Mouse (Mus musculus) neural tube, embryonic 13.5 days (tissue): ENCODE measurements around the gene Kif19a. TPM values are rescaled to one million over a fixed set of nuclear protein-coding genes. Genes with fewer than 3 reads are reported as not detected.

ENCODE experiments used
- ATAC-seq: fragments of 200-750 bp; cut with Nextera tagmentation; 2 replicates; pipeline ENCODE4 v1.8.0; 2017; ENCODE audit warnings: low read depth, mild to moderate bottlenecking, moderate TSS enrichment, moderate library complexity
- H3K27ac ChIP-seq: fragments of 300-500 bp; sonication (generic); replicated peaks from 2 replicates; pipeline ENCODE4 v1.5.1; 2015; ENCODE audit warnings: moderate library complexity, mild to moderate bottlenecking, inconsistent platforms
- H3K27me3 ChIP-seq: fragments of 300-500 bp; sonication (generic); 2 replicates; pipeline ENCODE4 v1.6.1; 2015; ENCODE audit warnings: mild to moderate bottlenecking, inconsistent platforms
- H3K36me3 ChIP-seq: fragments of 300-500 bp; sonication (generic); 2 replicates; pipeline ENCODE4 v1.6.1; 2015; ENCODE audit warnings: mild to moderate bottlenecking, inconsistent platforms
- H3K4me1 ChIP-seq: fragments of 300-500 bp; sonication (generic); replicated peaks from 2 replicates; pipeline ENCODE4 v1.6.1; 2015; ENCODE audit warnings: inconsistent platforms
- H3K4me2 ChIP-seq: fragments of 300-500 bp; sonication (generic); 2 replicates; pipeline ENCODE4 v1.6.1; 2015; ENCODE audit warnings: inconsistent platforms, mild to moderate bottlenecking, moderate library complexity
- H3K4me3 ChIP-seq: fragments of 300-500 bp; sonication (generic); 2 replicates; pipeline ENCODE4 v1.5.1; 2015; ENCODE audit warnings: mild to moderate bottlenecking, inconsistent platforms
- H3K9ac ChIP-seq: fragments of 300-500 bp; sonication (generic); 2 replicates; pipeline ENCODE4 v1.6.1; 2015; ENCODE audit warnings: moderate library complexity, mild to moderate bottlenecking, inconsistent platforms
- H3K9me3 ChIP-seq: fragments of 300-500 bp; sonication (generic); 2 replicates; pipeline ENCODE4 v1.6.1; 2016; ENCODE audit warnings: inconsistent platforms
- WGBS: fragments of 180-500 bp; shearing (Covaris S2); methylation state at CpG from one replicate; pipeline ENCODE4 v1.1.7; 2015; 5-methylcytosine and 5-hydroxymethylcytosine counted together
- polyA plus RNA-seq: library from polyadenylated mRNA; unstranded; fragments of >200 nt; fragmentation: Nextera tagmentation; extraction: Ambion mirVana; gene quantifications from 2 replicates; pipeline ENCODE4 v1.2.1, GENCODE M21; 2015

The Kif19a gene
- polyA plus RNA-seq, 1 experiment from 2014 or later, result 1.6 TPM

DNA sequence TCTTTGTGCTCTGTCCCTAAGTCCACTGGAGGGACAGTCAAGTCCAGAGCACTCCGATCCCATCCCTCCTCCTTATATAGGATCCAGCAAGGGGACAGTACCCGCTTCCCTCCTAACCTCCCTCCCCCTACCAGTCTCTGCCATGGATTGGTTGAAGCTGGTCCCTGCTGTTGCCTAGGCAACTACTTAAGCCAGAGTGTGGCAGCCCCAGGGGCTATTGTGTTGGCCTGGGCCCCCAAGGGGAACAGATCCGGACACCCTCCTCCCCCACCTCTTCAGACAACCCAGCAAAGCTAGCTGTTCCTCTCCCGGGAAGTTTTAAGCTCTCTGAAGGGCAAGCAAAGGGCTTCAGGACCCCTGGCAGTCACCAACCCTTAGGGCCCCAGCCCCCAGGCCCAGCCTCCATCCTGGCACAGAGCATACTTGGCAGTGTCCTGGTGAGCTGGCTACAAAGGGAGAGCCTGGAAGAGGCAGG, 30.7 kb downstream of the Kif19a start, which contains the start of gene Btbd17:
Gene Btbd17, minus strand, starts transcription at position 98 of the 475 bp plus-strand sequence.
- Histone ChIP-seq H3K4me3 (peak within 1 kb of the TSS; percentile 35), H3K9me3 (no peaks in the 10 kb centered on the region), H3K27ac (peak within 1 kb of the TSS; percentile 97), H3K9ac (peak within 1 kb of the TSS; percentile 72), H3K4me1 (peaks cover 66% of the 10 kb centered on the region), H3K4me2 (peak within 1 kb of the TSS; percentile 92), H3K36me3 (no peaks in the 10 kb centered on the region), H3K27me3 (peaks cover 27% of the 10 kb centered on the region)
- WGBS, result 6% methylated on average over 4 of the region's 4 CpGs
- ATAC-seq, result peak; percentile 88

DNA sequence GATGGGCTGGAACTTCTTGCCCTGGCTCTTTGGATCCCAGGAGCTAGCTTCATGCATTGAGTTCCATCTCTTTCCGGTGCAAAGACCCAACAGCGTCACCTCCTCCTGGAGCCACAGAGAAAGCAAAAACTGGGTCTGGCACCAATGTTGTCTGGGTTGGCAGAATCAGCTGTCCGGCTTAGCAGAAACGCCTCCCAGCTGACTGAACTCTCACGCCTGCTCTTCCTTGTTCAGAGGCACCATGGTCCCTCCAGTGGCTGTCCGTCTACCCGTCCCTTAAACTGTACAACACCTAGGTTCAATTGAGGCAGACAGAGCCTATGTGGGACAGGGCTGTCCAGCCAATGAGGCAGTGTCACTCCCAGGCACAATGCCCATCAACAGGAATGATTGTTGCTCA, 32.0 kb downstream of the Kif19a start:
- Histone ChIP-seq H3K36me3 (no peaks in the 10 kb centered on the region), H3K27me3 (peaks cover 15% of the 10 kb centered on the region), H3K4me3 (no peak overlapping the region), H3K4me1 (peaks cover 53% of the 10 kb centered on the region), H3K9ac (no peak overlapping the region), H3K27ac (peak overlapping the region; percentile 97), H3K9me3 (no peaks in the 10 kb centered on the region), H3K4me2 (no peak overlapping the region)
- no peak for ATAC-seq
- 94% methylated on average over 7 of the region's 7 CpGs for WGBS

DNA sequence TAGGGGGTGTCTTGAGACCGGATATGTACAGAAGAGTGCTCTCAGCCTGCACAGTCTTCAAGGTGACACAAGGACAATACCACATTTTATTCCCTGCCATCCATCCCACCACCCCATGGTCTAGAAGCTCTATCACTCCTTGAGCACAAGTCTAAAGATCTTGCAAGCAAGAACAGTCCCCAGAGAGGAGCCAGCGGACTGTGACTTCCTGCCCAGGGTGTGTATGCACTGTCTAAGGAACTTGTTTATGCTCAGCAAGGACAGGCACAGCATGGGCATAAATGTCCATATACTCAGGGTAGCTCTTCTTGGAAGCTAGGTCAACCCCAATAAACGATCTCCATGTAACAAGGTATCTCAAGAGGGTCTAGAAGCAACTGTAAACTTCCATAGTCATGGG, 32.8 kb downstream of the Kif19a start:
- Histone ChIP-seq H3K9ac (no peak overlapping the region), H3K4me2 (no peak overlapping the region), H3K4me1 (peaks cover 52% of the 10 kb centered on the region), H3K36me3 (no peaks in the 10 kb centered on the region), H3K27ac (no peak overlapping the region), H3K4me3 (no peak overlapping the region), H3K9me3 (no peaks in the 10 kb centered on the region), H3K27me3 (peaks cover 7% of the 10 kb centered on the region; the same call in 1 of the 2 replicates)
- WGBS, result 89% methylated on average over 3 of the region's 3 CpGs
- no peak for ATAC-seq

DNA sequence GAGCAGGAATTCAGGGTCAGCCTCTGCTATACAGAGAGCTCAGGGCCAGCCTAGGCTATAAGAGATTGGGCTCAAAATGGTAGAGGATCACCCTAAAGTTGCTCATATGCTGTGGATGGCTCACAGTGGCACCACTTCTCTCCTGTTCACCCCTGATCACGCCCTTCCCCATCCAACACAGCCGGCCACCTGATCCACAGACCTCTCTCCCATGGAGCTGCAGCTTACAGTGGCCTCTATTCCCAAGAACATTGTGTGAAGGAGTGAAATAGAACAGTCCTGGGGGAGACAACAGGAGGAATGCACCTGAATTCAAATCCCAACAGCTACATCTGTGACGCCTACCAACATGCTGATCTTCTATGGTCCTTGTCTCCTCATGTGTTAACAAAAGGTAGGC, 33.4 kb downstream of the Kif19a start, which contains the start of gene Gpr142:
Gene Gpr142, plus strand, starts transcription at position 301 of the 400 bp plus-strand sequence.
- no peaks in the 10 kb centered on the region for H3K36me3 ChIP-seq

DNA sequence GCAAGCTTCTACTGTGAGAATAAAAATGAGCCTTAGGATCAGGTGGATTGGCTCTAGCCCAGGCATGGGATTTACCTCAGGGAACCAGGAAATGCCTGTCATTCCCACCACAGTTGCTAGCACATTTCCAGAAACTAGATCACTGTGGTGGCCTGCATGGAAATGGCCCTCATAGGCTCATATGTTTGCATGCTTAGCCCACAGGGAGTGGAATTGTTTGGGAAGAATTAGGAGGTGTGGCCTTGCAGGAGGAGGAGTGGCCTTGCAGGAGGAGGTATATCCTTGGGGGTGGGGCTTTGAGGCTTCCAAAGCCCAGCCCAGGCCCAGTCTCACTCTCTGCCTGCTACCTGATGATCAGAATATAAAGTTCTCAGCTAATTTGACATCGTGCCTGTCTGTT, 36.7 kb downstream of the Kif19a start:
- Histone ChIP-seq H3K4me2 (no peak overlapping the region), H3K27ac (no peak overlapping the region), H3K27me3 (no peaks in the 10 kb centered on the region), H3K4me1 (peaks cover 33% of the 10 kb centered on the region), H3K4me3 (no peak overlapping the region), H3K9me3 (no peaks in the 10 kb centered on the region), H3K9ac (no peak overlapping the region), H3K36me3 (no peaks in the 10 kb centered on the region)
- ATAC-seq, result no peak
- 94% methylated on average over 1 of the region's 1 CpGs for WGBS

More for the DNA sequence above, 33.4 kb downstream of the Kif19a start, which contains the start of gene Gpr142:
- Histone ChIP-seq H3K27ac (no peak within 1 kb of the TSS), H3K4me3 (no peak within 1 kb of the TSS), H3K9ac (no peak within 1 kb of the TSS), H3K4me2 (no peak within 1 kb of the TSS), H3K4me1 (peaks cover 51% of the 10 kb centered on the region), H3K27me3 (peaks cover under 1% of the 10 kb centered on the region; the same call in 1 of the 2 replicates), H3K9me3 (no peaks in the 10 kb centered on the region)
- 96% methylated on average over 3 of the region's 3 CpGs for WGBS
- ATAC-seq, result no peak

DNA sequence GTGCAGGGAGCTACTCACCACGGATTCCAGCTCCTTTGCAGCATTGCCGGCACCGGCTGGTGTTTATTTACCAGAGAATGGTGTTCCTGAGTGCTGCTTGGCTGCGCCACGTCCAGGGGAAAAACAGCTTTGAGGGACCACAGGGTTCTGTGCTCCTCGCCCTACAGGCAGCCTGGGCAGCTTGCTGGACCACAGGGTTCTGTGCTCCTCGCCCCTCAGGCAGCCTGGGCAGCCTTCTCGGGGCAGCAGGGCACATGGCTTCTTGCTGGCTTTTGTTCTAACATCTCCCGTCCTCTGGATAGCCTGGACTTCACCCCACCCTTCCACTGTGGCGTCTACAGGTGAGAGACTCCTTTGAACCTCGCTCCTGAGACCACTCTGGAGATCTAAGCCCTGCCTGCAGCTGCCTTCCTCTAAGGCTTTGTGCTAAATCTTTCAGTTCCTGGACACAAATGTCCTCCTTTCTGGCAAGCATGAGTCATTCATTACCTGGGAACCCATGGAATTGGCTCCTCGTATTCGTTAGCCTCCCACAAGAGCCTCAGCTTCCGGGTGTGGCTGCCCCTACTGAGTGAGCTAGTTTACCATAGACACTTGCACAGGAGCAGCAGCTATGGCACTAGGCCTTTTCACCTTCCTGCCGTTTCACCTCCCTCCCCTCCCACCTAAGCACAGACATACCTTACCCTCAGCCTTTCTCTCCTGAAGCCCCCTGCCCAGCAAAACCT, 37.5 kb downstream of the Kif19a start:
- Histone ChIP-seq H3K4me1 (peaks cover 35% of the 10 kb centered on the region), H3K27me3 (no peaks in the 10 kb centered on the region), H3K4me2 (no peak overlapping the region), H3K4me3 (no peak overlapping the region), H3K36me3 (no peaks in the 10 kb centered on the region), H3K27ac (no peak overlapping the region), H3K9me3 (no peaks in the 10 kb centered on the region), H3K9ac (no peak overlapping the region)
- WGBS, result 68% methylated on average over 15 of the region's 15 CpGs
- ATAC-seq, result no peak

DNA sequence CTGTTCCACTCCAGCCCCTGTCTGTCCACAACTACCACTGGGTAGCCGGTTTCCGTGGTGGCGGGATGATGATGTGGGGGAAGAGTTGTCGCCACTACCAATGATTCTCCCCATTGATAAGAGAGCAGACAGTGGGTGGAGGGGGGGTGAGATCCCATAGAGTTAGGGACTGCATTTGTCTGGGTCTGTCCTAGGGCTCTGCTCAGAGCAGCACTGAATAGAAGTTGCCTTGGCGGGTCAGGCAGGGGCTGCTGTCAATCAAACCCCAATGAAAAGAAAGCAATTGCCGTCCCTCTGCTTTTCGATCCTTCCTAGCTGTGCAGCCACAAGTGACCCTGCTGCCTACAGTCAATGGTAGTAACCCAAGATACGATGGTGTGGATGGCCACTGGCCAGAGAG, 38.8 kb downstream of the Kif19a start:
- ATAC-seq, result no peak
- WGBS, result 27% methylated on average over 8 of the region's 8 CpGs
- Histone ChIP-seq H3K27me3 (no peaks in the 10 kb centered on the region), H3K36me3 (no peaks in the 10 kb centered on the region), H3K4me3 (no peak overlapping the region), H3K27ac (no peak overlapping the region), H3K9me3 (no peaks in the 10 kb centered on the region), H3K9ac (no peak overlapping the region), H3K4me1 (peaks cover 37% of the 10 kb centered on the region), H3K4me2 (no peak overlapping the region)

DNA sequence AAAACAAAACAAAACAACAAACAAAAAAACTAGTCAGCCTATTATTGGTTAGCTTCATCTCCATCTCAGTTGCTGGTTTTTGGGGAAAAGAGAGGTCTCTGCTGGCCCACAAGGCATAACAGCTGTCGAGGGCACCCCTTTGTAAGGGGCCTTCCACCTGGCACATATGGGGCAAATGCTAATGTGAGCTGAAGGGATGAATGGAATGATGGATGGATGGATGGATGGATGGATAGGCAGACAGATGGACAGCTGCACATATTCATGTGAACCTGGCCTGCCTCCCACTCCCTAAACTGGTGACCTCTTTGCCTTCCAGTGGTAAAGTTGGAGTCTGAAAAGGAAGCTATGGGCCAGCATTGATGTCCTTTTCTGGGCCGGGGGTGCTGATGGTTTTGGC, 41.8 kb downstream of the Kif19a start:
- no peaks in the 10 kb centered on the region for H3K36me3 ChIP-seq
- H3K9ac ChIP-seq, result no peak overlapping the region
- peak overlapping the region; percentile 62 for H3K27ac ChIP-seq
- no peak overlapping the region for H3K4me3 ChIP-seq
- H3K4me2 ChIP-seq, result no peak overlapping the region
- no peaks in the 10 kb centered on the region for H3K27me3 ChIP-seq
- ATAC-seq, result no peak
- H3K4me1 ChIP-seq, result peaks cover 37% of the 10 kb centered on the region
- 26% methylated on average over 2 of the region's 2 CpGs for WGBS
- H3K9me3 ChIP-seq, result no peaks in the 10 kb centered on the region

DNA sequence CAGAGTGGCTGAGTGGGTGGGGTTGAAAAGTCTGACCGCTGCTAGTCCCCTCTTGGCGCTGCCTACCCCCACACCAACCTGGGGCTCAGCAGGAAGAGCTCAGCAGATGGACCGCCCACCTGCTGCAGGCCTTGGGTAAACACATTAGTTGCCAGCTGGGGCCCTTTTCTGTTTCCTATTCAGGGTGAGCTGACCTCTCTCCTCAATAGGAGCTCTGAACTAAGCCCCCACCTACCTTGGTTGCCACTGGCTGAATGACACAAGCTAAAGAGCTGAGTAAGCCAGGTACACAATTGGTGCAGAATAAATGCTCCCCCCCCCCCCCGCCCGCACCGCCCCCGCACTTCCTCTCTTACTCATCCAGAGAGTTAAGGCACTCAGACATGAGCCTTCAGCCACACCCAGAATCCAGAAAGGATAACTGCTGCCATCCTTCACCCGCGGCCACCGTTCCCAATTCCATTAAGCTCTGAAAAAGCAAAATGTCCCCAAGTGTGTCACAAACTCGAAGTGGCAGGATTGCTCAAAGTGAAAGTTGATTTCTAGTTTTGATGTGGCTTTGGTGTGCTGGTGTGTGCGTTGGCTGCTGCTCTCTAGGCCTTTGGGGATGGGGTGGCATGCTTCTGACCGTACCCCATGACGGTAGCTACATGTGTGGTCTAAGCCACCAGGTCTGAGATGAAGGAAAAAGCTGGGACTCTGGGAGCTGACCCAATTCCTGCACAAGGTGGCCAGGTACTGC, 42.7 kb downstream of the Kif19a start:
- no peaks in the 10 kb centered on the region for H3K36me3 ChIP-seq
- peak; percentile 60; the same call in 1 of the 2 replicates for ATAC-seq
- WGBS, result 24% methylated on average over 14 of the region's 14 CpGs
- no peak overlapping the region for H3K9ac ChIP-seq
- H3K9me3 ChIP-seq, result no peaks in the 10 kb centered on the region
- peaks cover 31% of the 10 kb centered on the region for H3K4me1 ChIP-seq
- no peak overlapping the region for H3K4me2 ChIP-seq
- H3K4me3 ChIP-seq, result no peak overlapping the region
- H3K27ac ChIP-seq, result peak overlapping the region; percentile 62; the same call in 1 of the 2 replicates
- H3K27me3 ChIP-seq, result no peaks in the 10 kb centered on the region

DNA sequence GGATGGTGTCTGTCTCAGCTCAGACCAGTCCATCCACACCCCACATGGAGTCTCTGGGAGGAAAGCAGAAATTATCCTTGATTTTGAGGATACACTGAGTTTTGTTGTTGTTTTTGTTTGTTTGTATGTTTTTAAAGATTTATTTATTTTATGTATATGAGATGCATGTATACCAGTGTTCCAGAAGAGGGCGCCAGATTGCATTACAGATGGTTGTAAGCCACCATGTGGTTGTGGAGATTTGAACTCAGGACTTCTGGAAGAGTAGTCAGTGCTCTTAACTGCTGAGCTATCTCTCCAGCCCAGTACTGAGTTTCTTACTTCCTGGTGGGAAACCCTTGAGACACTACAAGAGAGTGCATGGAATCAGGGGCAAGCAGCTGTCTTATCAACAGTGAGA, 44.2 kb downstream of the Kif19a start:
- H3K27ac ChIP-seq, result no peak overlapping the region
- no peaks in the 10 kb centered on the region for H3K36me3 ChIP-seq
- H3K4me2 ChIP-seq, result no peak overlapping the region
- H3K27me3 ChIP-seq, result no peaks in the 10 kb centered on the region
- WGBS, result 79% methylated on average over 1 of the region's 1 CpGs
- H3K4me3 ChIP-seq, result no peak overlapping the region
- H3K4me1 ChIP-seq, result peaks cover 17% of the 10 kb centered on the region
- no peak for ATAC-seq
- no peak overlapping the region for H3K9ac ChIP-seq
- no peaks in the 10 kb centered on the region for H3K9me3 ChIP-seq

DNA sequence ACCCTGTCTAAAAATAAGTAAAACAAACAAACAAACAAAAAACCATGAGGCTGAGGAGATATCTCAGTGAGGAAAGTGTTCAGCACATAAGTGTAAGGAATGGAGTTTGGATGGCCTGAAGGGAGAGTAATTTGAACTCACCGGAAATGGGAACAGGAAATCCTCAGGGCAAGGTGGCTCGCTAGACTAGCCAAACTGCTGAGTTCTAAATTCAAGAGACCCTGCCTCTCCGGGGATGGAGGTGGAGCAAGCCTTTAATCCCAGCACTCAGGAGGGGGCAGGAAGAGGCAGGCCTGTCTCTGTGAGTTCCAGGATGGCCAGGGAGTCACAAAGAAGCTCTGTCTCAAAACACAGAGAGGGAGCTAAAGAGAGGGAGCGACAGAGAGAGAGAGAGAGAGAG, 45.2 kb downstream of the Kif19a start:
- Histone ChIP-seq H3K4me2 (no peak overlapping the region), H3K36me3 (no peaks in the 10 kb centered on the region), H3K4me3 (no peak overlapping the region), H3K27me3 (no peaks in the 10 kb centered on the region), H3K9me3 (no peaks in the 10 kb centered on the region), H3K27ac (no peak overlapping the region), H3K4me1 (peaks cover 14% of the 10 kb centered on the region), H3K9ac (no peak overlapping the region)
- WGBS, result 27% methylated on average over 4 of the region's 4 CpGs
- no peak for ATAC-seq

DNA sequence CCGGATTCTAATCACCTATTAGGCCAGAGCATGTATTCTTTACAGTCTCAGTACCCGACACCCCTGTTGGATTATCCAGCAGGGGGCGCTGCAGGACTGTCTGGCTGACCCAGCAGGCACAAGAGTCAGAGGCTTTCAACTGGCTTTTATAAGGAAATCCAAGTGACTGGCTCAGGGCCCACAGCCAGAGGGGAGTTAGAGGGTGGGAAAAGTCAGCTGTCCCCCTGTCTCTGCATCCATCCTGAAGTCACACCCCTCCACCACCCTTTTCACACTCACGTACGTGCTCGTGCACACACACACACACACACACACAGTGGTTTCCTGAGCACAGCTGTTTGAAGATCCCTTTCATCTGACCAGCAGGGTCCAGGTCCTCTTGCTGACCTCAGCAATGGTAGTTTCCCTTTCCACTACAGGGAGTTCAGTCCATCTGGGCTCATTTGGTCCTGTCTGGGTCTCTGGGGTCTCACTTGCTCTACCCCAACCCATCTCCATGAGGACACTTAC, 47.6 kb downstream of the Kif19a start:
- no peak overlapping the region for H3K4me2 ChIP-seq
- no peaks in the 10 kb centered on the region for H3K36me3 ChIP-seq
- H3K27ac ChIP-seq, result no peak overlapping the region
- H3K4me1 ChIP-seq, result peaks cover under 1% of the 10 kb centered on the region
- H3K4me3 ChIP-seq, result no peak overlapping the region
- ATAC-seq, result peak; percentile 66
- no peaks in the 10 kb centered on the region for H3K9me3 ChIP-seq
- H3K9ac ChIP-seq, result no peak overlapping the region
- no peaks in the 10 kb centered on the region for H3K27me3 ChIP-seq
- WGBS, result 15% methylated on average over 6 of the region's 6 CpGs
